8 mouse cellular contexts compared by ENCODE assay signal in the genomic region with DNA sequence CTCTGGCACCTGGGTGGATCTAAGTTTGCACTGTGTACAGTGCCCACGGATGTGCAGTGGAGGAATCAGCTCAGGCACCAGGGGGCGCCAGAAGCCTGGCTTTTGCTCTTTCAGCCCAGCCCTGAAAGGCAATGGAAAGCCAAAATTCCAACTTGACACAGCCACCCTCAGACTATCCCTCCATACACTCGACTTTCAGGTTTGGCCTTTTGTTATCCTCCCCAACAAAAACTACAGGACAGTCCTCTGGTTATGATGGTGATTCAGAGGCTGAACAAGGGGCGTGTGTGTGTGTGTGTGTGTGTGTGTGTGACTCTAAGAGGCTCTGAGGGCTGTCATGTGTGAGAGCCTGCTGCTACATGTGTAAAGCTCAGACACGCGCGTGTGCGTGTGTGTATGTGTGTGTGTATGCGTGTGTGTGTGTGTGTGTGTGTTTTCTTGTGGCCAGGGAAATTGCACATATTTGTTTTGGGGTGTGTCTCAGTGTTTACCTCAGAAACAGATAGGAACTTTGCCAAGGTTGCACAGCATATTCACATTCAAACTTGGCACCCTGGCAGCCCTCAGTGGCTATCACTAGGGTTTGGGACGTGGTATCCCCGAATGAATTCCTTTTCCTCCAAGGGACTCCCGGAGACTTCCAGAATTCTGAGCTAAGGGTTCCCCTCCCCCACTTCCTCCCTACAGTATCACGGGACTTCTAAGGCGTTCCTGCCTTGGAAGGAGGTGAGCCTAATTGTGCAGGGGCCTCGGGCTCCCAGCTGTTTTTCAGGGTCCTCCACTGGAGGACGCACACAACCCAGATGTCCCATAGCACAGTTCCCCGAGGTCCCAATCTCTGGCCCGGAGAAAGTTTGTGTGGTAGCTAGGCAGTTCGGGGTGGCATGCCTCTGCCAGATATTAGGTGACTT. TPM values are rescaled to one million over a fixed set of nuclear protein-coding genes. Genes with fewer than 3 reads are reported as not detected.
DNase-seq lines count a peak whose midpoint lies in the region; ATAC-seq and TF ChIP-seq lines count a peak whose summit lies in the region.

No protein-coding gene starts in this region.

- no peak for ATAC-seq in midbrain, postnatal 0 days (ENCODE audit: low FRiP score)

- DNase-seq in 3134 (ENCODE audit: extremely low read depth, insufficient read length, low spot score) (peak; percentile 71), liver (peak; percentile 89)
- peak; percentile 97 for DNase-seq in adrenal gland, postnatal 10 days
- DNase-seq in embryonic facial prominence, embryonic 10.5 days (ENCODE audit: low spot score), result peak; percentile 88
- peak; percentile 91 to 96 for DNase-seq in heart, adult 18-20 months
- DNase-seq in kidney, adult 18-20 months, result peak; percentile 93
- peak; percentile 74 for DNase-seq in midbrain, postnatal 0 days (ENCODE audit: low spot score)
- peak; percentile 80 to 88 for DNase-seq in spleen, postnatal 14 days (ENCODE audit: low spot score in 2 of 2)

- peak overlapping the region; percentile 86 for H3K27ac ChIP-seq in embryonic facial prominence, embryonic 10.5 days (replicated peaks)
- H3K27ac ChIP-seq in midbrain, postnatal 0 days (ENCODE audit: low read depth, low read length), result 0 out of 2 replicates have a peak overlapping the region, but pooled peaks have one; percentile 38

- H3K27me3 ChIP-seq in embryonic facial prominence, embryonic 10.5 days (replicated peaks; ENCODE audit: low read depth, poor library complexity, severe bottlenecking), result peaks cover 33% of the 10 kb centered on the region
- H3K27me3 ChIP-seq in midbrain, postnatal 0 days (ENCODE audit: insufficient read depth, low read length), result peaks cover 24% of the 10 kb centered on the region

- H3K4me3 ChIP-seq in embryonic facial prominence, embryonic 10.5 days, result peak overlapping the region; percentile 56
- H3K4me3 ChIP-seq in midbrain, postnatal 0 days (ENCODE audit: low read depth, low read length), result peak overlapping the region; percentile 30; the same call in 1 of the 2 replicates

- no peaks in the 10 kb centered on the region for H3K9me3 ChIP-seq in embryonic facial prominence, embryonic 10.5 days
- H3K9me3 ChIP-seq in midbrain, postnatal 0 days (ENCODE audit: low read length), result no peaks in the 10 kb centered on the region

- WGBS in embryonic facial prominence, embryonic 10.5 days, result 5% methylated on average over 19 of the region's 19 CpGs
- 6% methylated on average over 19 of the region's 19 CpGs for WGBS in midbrain, postnatal 0 days

- TF ChIP-seq CTCF in midbrain, postnatal 0 days (IDR thresholded peaks at IDR 0.05), result peak; percentile 80

- peak overlapping the region; percentile 48 for H3K4me2 ChIP-seq in midbrain, postnatal 0 days (ENCODE audit: low read depth, low read length, poor library complexity, severe bottlenecking)

- H3K9ac ChIP-seq in midbrain, postnatal 0 days (replicated peaks; ENCODE audit: low read length, poor library complexity, severe bottlenecking), result no peak overlapping the region

- H3K4me1 ChIP-seq in embryonic facial prominence, embryonic 10.5 days, result peaks cover 29% of the 10 kb centered on the region
- no peaks in the 10 kb centered on the region for H3K4me1 ChIP-seq in midbrain, postnatal 0 days (ENCODE audit: insufficient read depth, low read length)

- H3K36me3 ChIP-seq in embryonic facial prominence, embryonic 10.5 days (replicated peaks), result no peaks in the 10 kb centered on the region
- H3K36me3 ChIP-seq in midbrain, postnatal 0 days (ENCODE audit: insufficient read depth, low read length), result no peaks in the 10 kb centered on the region

RNA-seq across cellular contexts. Expression of gene Stat6, which starts 0.7 kb away (rescaled TPM):
- 10 to 100 TPM; 64.7 to 67.8 TPM for total RNA-seq in adrenal gland, postnatal 10 days (2021)
- 10.4 and 11.5 TPM in 2 replicates for polyA plus RNA-seq in embryonic facial prominence, embryonic 10.5 days (2016; fragmentation: Nextera tagmentation; extraction: Ambion mirVana)
- 10 to 100 TPM; 45.2 to 45.7 TPM for total RNA-seq in heart, adult 18-20 months (2021)
- 6.1 and 10.2 TPM in 2 replicates for total RNA-seq in midbrain, postnatal 0 days (2014; rRNA removed)
- 3.9 and 4.3 TPM in 2 replicates for polyA plus RNA-seq in midbrain, postnatal 0 days (2015; fragmentation: Nextera tagmentation; extraction: Ambion mirVana)

RNA-seq across cellular contexts. Expression of gene Lrp1, which starts 21.2 kb away (rescaled TPM):
- total RNA-seq in adrenal gland, postnatal 10 days (2021), result 100 to 1,000 TPM; 170 to 208 TPM
- polyA plus RNA-seq in embryonic facial prominence, embryonic 10.5 days (2016; fragmentation: Nextera tagmentation; extraction: Ambion mirVana), result 66.6 and 70.6 TPM in 2 replicates
- total RNA-seq in heart, adult 18-20 months (2021), result 10 to 100 TPM; 65.2 to 69.7 TPM
- 297 and 319 TPM in 2 replicates for total RNA-seq in midbrain, postnatal 0 days (2014; rRNA removed)
- 79.8 and 84.4 TPM in 2 replicates for polyA plus RNA-seq in midbrain, postnatal 0 days (2015; fragmentation: Nextera tagmentation; extraction: Ambion mirVana)

RNA-seq across cellular contexts. Expression of gene Nemp1, which starts 24.6 kb away (rescaled TPM):
- total RNA-seq in adrenal gland, postnatal 10 days (2021), result 1 to 10 TPM; 7.8 to 9.4 TPM
- 10.0 and 10.7 TPM in 2 replicates for polyA plus RNA-seq in embryonic facial prominence, embryonic 10.5 days (2016; fragmentation: Nextera tagmentation; extraction: Ambion mirVana)
- 1 to 10 TPM; 3.6 to 3.8 TPM for total RNA-seq in heart, adult 18-20 months (2021)
- 3.2 and 3.7 TPM in 2 replicates for total RNA-seq in midbrain, postnatal 0 days (2014; rRNA removed)
- 1.4 and 1.7 TPM in 2 replicates for polyA plus RNA-seq in midbrain, postnatal 0 days (2015; fragmentation: Nextera tagmentation; extraction: Ambion mirVana)

RNA-seq across cellular contexts. Expression of gene Nab2, which starts 26.3 kb away (rescaled TPM):
- 10 to 100 TPM; 19.0 to 24.8 TPM for total RNA-seq in adrenal gland, postnatal 10 days (2021)
- polyA plus RNA-seq in embryonic facial prominence, embryonic 10.5 days (2016; fragmentation: Nextera tagmentation; extraction: Ambion mirVana), result 11.6 and 12.1 TPM in 2 replicates
- total RNA-seq in heart, adult 18-20 months (2021), result 1 to 10 TPM; 4.8 to 5.3 TPM
- total RNA-seq in midbrain, postnatal 0 days (2014; rRNA removed), result 4.8 and 5.6 TPM in 2 replicates
- polyA plus RNA-seq in midbrain, postnatal 0 days (2015; fragmentation: Nextera tagmentation; extraction: Ambion mirVana), result 1.4 and 1.6 TPM in 2 replicates
